Mouse (Mus musculus): ENCODE results near the gene Nfib. TPM values are rescaled to one million over a fixed set of nuclear protein-coding genes. Genes with fewer than 3 reads are reported as not detected.

Nfib gene
- polyA plus RNA-seq, 1 experiment from 2014 or later, result 149 TPM

GRCm38 (mm10) chr4:82402666-82403065 is 302.9 kb downstream of the Nfib start:
- no peaks in the 10 kb centered on the region for H3K9me3 ChIP-seq (ENCODE audit: low read depth, low read length)
- ATAC-seq (ENCODE audit: insufficient read depth), result no peak
- no peaks in the 10 kb centered on the region for H3K27me3 ChIP-seq (ENCODE audit: insufficient read depth, low read length)
- H3K4me1 ChIP-seq (ENCODE audit: insufficient read depth), result peaks cover 56% of the 10 kb centered on the region
- TF ChIP-seq CTCF (IDR thresholded peaks at IDR 0.05; ENCODE audit: low read depth), result no peak
- H3K9ac ChIP-seq, result no peak overlapping the region
- H3K4me3 ChIP-seq (ENCODE audit: low read depth, low read length), result no peak overlapping the region
- no peaks in the 10 kb centered on the region for H3K36me3 ChIP-seq (ENCODE audit: insufficient read depth)
- 89% methylated on average over 9 of the region's 9 CpGs for WGBS
- DNase-seq, result no peak
- no peak overlapping the region for H3K27ac ChIP-seq (ENCODE audit: low read depth)
- no peak overlapping the region for H3K4me2 ChIP-seq

- ATAC-seq (ENCODE audit: insufficient read depth) (no peak), DNase-seq (no peak)
- Histone ChIP-seq H3K4me2 (no peak overlapping the region), H3K4me3 (ENCODE audit: low read depth, low read length) (no peak overlapping the region), H3K36me3 (ENCODE audit: insufficient read depth) (no peaks in the 10 kb centered on the region), H3K9me3 (ENCODE audit: low read depth, low read length) (no peaks in the 10 kb centered on the region), H3K27ac (ENCODE audit: low read depth) (peak overlapping the region; percentile 75), H3K27me3 (ENCODE audit: insufficient read depth, low read length) (no peaks in the 10 kb centered on the region), H3K4me1 (ENCODE audit: insufficient read depth) (peaks cover 53% of the 10 kb centered on the region), H3K9ac (no peak overlapping the region)
- 45% methylated on average over 3 of the region's 3 CpGs for WGBS
- no peak for TF ChIP-seq CTCF (IDR thresholded peaks at IDR 0.05; ENCODE audit: low read depth)
Measured at GRCm38 (mm10) chr4:82401450-82402061, 304.0 kb downstream of the Nfib start.

- Histone ChIP-seq H3K4me3 (ENCODE audit: low read depth, low read length) (no peak overlapping the region), H3K4me2 (peak overlapping the region; percentile 14; the same call in 1 of the 2 replicates), H3K9me3 (ENCODE audit: low read depth, low read length) (no peaks in the 10 kb centered on the region), H3K9ac (no peak overlapping the region), H3K27ac (ENCODE audit: low read depth) (peak overlapping the region; percentile 74), H3K27me3 (ENCODE audit: insufficient read depth, low read length) (no peaks in the 10 kb centered on the region), H3K36me3 (ENCODE audit: insufficient read depth) (no peaks in the 10 kb centered on the region), H3K4me1 (ENCODE audit: insufficient read depth) (peaks cover 50% of the 10 kb centered on the region)
- DNase-seq (peak; percentile 73), ATAC-seq (ENCODE audit: insufficient read depth) (peak; percentile 54)
- WGBS, result 13% methylated on average over 5 of the region's 5 CpGs
- no peak for TF ChIP-seq CTCF (IDR thresholded peaks at IDR 0.05; ENCODE audit: low read depth)
Measured at GRCm38 (mm10) chr4:82400536-82400935, 305.0 kb downstream of the Nfib start.

- H3K9me3 ChIP-seq (ENCODE audit: low read depth, low read length), result no peaks in the 10 kb centered on the region
- H3K4me3 ChIP-seq (ENCODE audit: low read depth, low read length), result no peak overlapping the region
- H3K36me3 ChIP-seq (ENCODE audit: insufficient read depth), result no peaks in the 10 kb centered on the region
- peaks cover 41% of the 10 kb centered on the region for H3K4me1 ChIP-seq (ENCODE audit: insufficient read depth)
- H3K27ac ChIP-seq (ENCODE audit: low read depth), result peak overlapping the region; percentile 74
- peak; percentile 59 for DNase-seq
- no peak for TF ChIP-seq CTCF (IDR thresholded peaks at IDR 0.05; ENCODE audit: low read depth)
- no peak overlapping the region for H3K9ac ChIP-seq
- ATAC-seq (ENCODE audit: insufficient read depth), result peak; percentile 53; the same call in 1 of the 2 replicates
- peak overlapping the region; percentile 14; the same call in 1 of the 2 replicates for H3K4me2 ChIP-seq
- WGBS, result 41% methylated on average over 11 of the region's 11 CpGs
- H3K27me3 ChIP-seq (ENCODE audit: insufficient read depth, low read length), result no peaks in the 10 kb centered on the region
Measured at GRCm38 (mm10) chr4:82399406-82400380, 305.9 kb downstream of the Nfib start.

- H3K36me3 ChIP-seq (ENCODE audit: insufficient read depth), result no peaks in the 10 kb centered on the region
- DNase-seq (no peak), ATAC-seq (ENCODE audit: insufficient read depth) (no peak)
- no peak overlapping the region for H3K4me3 ChIP-seq (ENCODE audit: low read depth, low read length)
- H3K9me3 ChIP-seq (ENCODE audit: low read depth, low read length), result no peaks in the 10 kb centered on the region
- no peak overlapping the region for H3K27ac ChIP-seq (ENCODE audit: low read depth)
- TF ChIP-seq CTCF (IDR thresholded peaks at IDR 0.05; ENCODE audit: low read depth), result no peak
- peaks cover 34% of the 10 kb centered on the region for H3K4me1 ChIP-seq (ENCODE audit: insufficient read depth)
- H3K27me3 ChIP-seq (ENCODE audit: insufficient read depth, low read length), result no peaks in the 10 kb centered on the region
- no peak overlapping the region for H3K4me2 ChIP-seq
- 79% methylated on average over 2 of the region's 2 CpGs for WGBS
- H3K9ac ChIP-seq, result no peak overlapping the region
Measured at GRCm38 (mm10) chr4:82398282-82398681, 307.3 kb downstream of the Nfib start.

GRCm38 (mm10) chr4:82396805-82397204 is 308.7 kb downstream of the Nfib start:
- H3K27me3 ChIP-seq (ENCODE audit: insufficient read depth, low read length), result no peaks in the 10 kb centered on the region
- H3K36me3 ChIP-seq (ENCODE audit: insufficient read depth), result 0 out of 2 replicates have a peak, but pooled peaks cover 5% of the 10 kb centered on the region
- DNase-seq (no peak), ATAC-seq (ENCODE audit: insufficient read depth) (no peak)
- H3K27ac ChIP-seq (ENCODE audit: low read depth), result no peak overlapping the region
- 86% methylated on average over 2 of the region's 2 CpGs for WGBS
- no peak for TF ChIP-seq CTCF (IDR thresholded peaks at IDR 0.05; ENCODE audit: low read depth)
- no peaks in the 10 kb centered on the region for H3K9me3 ChIP-seq (ENCODE audit: low read depth, low read length)
- H3K4me2 ChIP-seq, result no peak overlapping the region
- H3K4me3 ChIP-seq (ENCODE audit: low read depth, low read length), result no peak overlapping the region
- H3K9ac ChIP-seq, result no peak overlapping the region
- peaks cover 36% of the 10 kb centered on the region for H3K4me1 ChIP-seq (ENCODE audit: insufficient read depth)

GRCm38 (mm10) chr4:82396003-82396402 is 309.5 kb downstream of the Nfib start:
- peaks cover 31% of the 10 kb centered on the region for H3K4me1 ChIP-seq (ENCODE audit: insufficient read depth)
- no peaks in the 10 kb centered on the region for H3K9me3 ChIP-seq (ENCODE audit: low read depth, low read length)
- H3K27me3 ChIP-seq (ENCODE audit: insufficient read depth, low read length), result no peaks in the 10 kb centered on the region
- TF ChIP-seq CTCF (IDR thresholded peaks at IDR 0.05; ENCODE audit: low read depth), result no peak
- H3K4me3 ChIP-seq (ENCODE audit: low read depth, low read length), result no peak overlapping the region
- 0 out of 2 replicates have a peak, but pooled peaks cover 5% of the 10 kb centered on the region for H3K36me3 ChIP-seq (ENCODE audit: insufficient read depth)
- H3K9ac ChIP-seq, result no peak overlapping the region
- ATAC-seq (ENCODE audit: insufficient read depth), result no peak
- 79% methylated on average over 4 of the region's 4 CpGs for whole genome bisulfite sequencing
- H3K27ac ChIP-seq (ENCODE audit: low read depth), result no peak overlapping the region
- no peak overlapping the region for H3K4me2 ChIP-seq
- DNase-seq, result no peak
